Mouse (Mus musculus): Measurements from ENCODE around the gene Cux2.

DNA sequence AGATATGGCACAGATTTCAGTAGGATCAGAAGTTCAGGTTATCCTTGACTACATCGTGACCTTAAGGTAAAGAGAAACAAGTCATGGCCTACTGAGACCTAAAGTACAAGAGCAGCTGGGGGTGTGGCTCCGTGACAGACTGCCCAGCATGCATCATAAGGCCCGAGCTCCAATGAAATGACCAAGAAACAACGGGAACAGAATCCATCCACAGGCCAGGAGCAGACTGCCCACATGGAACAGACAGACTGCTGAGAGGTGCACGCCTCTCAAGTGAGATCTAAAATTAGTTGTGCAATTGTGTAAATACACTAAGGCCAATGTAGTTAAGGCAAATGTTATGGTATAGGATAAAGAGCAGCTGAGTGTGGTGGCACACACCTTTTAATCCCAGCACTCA lies 228.3 kb downstream of the Cux2 start:
- no peak for TF ChIP-seq POLR2A (IDR thresholded peaks at IDR 0.05; ENCODE audit: borderline replicate concordance, low read depth, low read length)
- TF ChIP-seq CTCF (IDR thresholded peaks at IDR 0.05; ENCODE audit: low read depth, low read length): no peak

Data from bone marrow macrophage, adult 2 months (primary cell).